Mouse (Mus musculus) T-cell, adult 2 months (primary cell): ENCODE measurements around the gene Gm20517.
"Not testable (repeated sequence)": the region's sequence is repeated elsewhere in the genome, so short reads cannot be mapped to it uniquely, and the experiment has no call there.

Source experiments
- DNase-seq: peaks from one replicate; pipeline ENCODE4 v3.0.0; 2022; ENCODE audit warnings: low spot score

The Gm20517 gene

GRCm38 (mm10) chr17:47627791-47628190 is 16.4 kb downstream of the Gm20517 start:
- no peak for DNase-seq

- DNase-seq = peak; percentile 94
These were observed 17.7 kb downstream of the Gm20517 start for GRCm38 (mm10) chr17:47628851-47629676.

- DNase-seq = no peak
These were observed 18.6 kb downstream of the Gm20517 start for GRCm38 (mm10) chr17:47629717-47630677.

GRCm38 (mm10) chr17:47630678-47631065 is 19.3 kb downstream of the Gm20517 start, which contains the start of gene Usp49:
Usp49 (plus strand) TSS chr17:47630690.
- DNase-seq = no peak

- DNase-seq = no peak
These were observed 20.9 kb downstream of the Gm20517 start for GRCm38 (mm10) chr17:47632181-47632840.

GRCm38 (mm10) chr17:47633999-47634770 is 22.8 kb downstream of the Gm20517 start:
- DNase-seq = no peak

GRCm38 (mm10) chr17:47642992-47643391 is 31.6 kb downstream of the Gm20517 start:
- DNase-seq = no peak

- peak; percentile 64 for DNase-seq
These were observed 35.3 kb downstream of the Gm20517 start for GRCm38 (mm10) chr17:47646683-47647082.

- no peak for DNase-seq
These were observed 37.6 kb downstream of the Gm20517 start for GRCm38 (mm10) chr17:47648966-47649365.

GRCm38 (mm10) chr17:47651953-47652352 is 40.6 kb downstream of the Gm20517 start:
- DNase-seq = no peak

- not testable (repeated sequence) for DNase-seq
These were observed 43.0 kb downstream of the Gm20517 start for GRCm38 (mm10) chr17:47654346-47654745.

GRCm38 (mm10) chr17:47655697-47656096 is 44.3 kb downstream of the Gm20517 start:
- DNase-seq = no peak

- DNase-seq = no peak
These were observed 46.5 kb downstream of the Gm20517 start for GRCm38 (mm10) chr17:47657901-47658300.

- no peak for DNase-seq
These were observed 47.4 kb downstream of the Gm20517 start for GRCm38 (mm10) chr17:47658741-47659243.

GRCm38 (mm10) chr17:47663009-47663713 is 51.8 kb downstream of the Gm20517 start:
- no peak for DNase-seq

GRCm38 (mm10) chr17:47664474-47664873 is 53.1 kb downstream of the Gm20517 start:
- DNase-seq = no peak

GRCm38 (mm10) chr17:47669166-47669565 is 57.8 kb downstream of the Gm20517 start:
- DNase-seq = no peak

- DNase-seq = no peak
These were observed 60.6 kb downstream of the Gm20517 start for GRCm38 (mm10) chr17:47671988-47672310.

GRCm38 (mm10) chr17:47672311-47673111 is 61.1 kb downstream of the Gm20517 start:
- no peak for DNase-seq

- peak; percentile 35 for DNase-seq
These were observed 65.2 kb downstream of the Gm20517 start for GRCm38 (mm10) chr17:47676581-47676980.
